Mouse (Mus musculus) E14TG2a.4 (cell line): ENCODE results near the gene Mbnl1.

Source experiments
- CTCF ChIP-seq: conservative IDR thresholded peaks from 2 replicates; pipeline ENCODE4 v1.5.1; 2014; ENCODE audit warnings: low read length
- POU5F1 ChIP-seq: IDR thresholded peaks from 2 replicates; pipeline ENCODE4 v1.6.1; 2014; ENCODE audit warnings: low read length, borderline replicate concordance

GRCm38 (mm10) chr3:60613121-60613520 is 140.5 kb downstream of the Mbnl1 start:
- no peak for TF ChIP-seq CTCF
- no peak for TF ChIP-seq POU5F1
